Mouse (Mus musculus) intestine, postnatal 0 days (tissue): Measurements from ENCODE around the gene Tns4. TPM values are rescaled to one million over a fixed set of nuclear protein-coding genes. Genes with fewer than 3 reads are reported as not detected.

Experiments used
- ATAC-seq: fragments of 200-750 bp; cut with Nextera tagmentation; 2 replicates; pipeline ENCODE4 v1.8.0; 2017; ENCODE audit warnings: mild to moderate bottlenecking, moderate TSS enrichment, moderate library complexity
- H3K27ac ChIP-seq: fragments of 300-500 bp; sonication (generic); 2 replicates; pipeline ENCODE4 v1.5.1; 2014; ENCODE audit warnings: mild to moderate bottlenecking, low read depth, low read length, moderate library complexity
- H3K27me3 ChIP-seq: fragments of 300-500 bp; sonication (generic); replicated peaks from 2 replicates; pipeline ENCODE4 v1.6.1; 2014; ENCODE audit warnings: low read length, mixed read lengths; ENCODE audit not compliant: control insufficient read depth, insufficient read depth
- H3K36me3 ChIP-seq: fragments of 300-500 bp; sonication (generic); 2 replicates; pipeline ENCODE4 v1.6.1; 2014; ENCODE audit warnings: mild to moderate bottlenecking, moderate library complexity; ENCODE audit not compliant: control insufficient read depth, insufficient read depth
- H3K4me1 ChIP-seq: fragments of 300-500 bp; sonication (generic); replicated peaks from 2 replicates; pipeline ENCODE4 v1.6.1; 2014; ENCODE audit warnings: antibody characterized with exemption, low read length, mixed read lengths; ENCODE audit not compliant: control insufficient read depth, insufficient read depth
- H3K4me2 ChIP-seq: fragments of 300-500 bp; sonication (generic); replicated peaks from 2 replicates; pipeline ENCODE4 v1.6.1; 2014; ENCODE audit warnings: low read depth, mild to moderate bottlenecking, moderate library complexity
- H3K4me3 ChIP-seq: fragments of 300-500 bp; sonication (generic); 2 replicates; pipeline ENCODE4 v1.5.1; 2014; ENCODE audit warnings: low read depth, low read length
- H3K9ac ChIP-seq: fragments of 300-500 bp; sonication (generic); 2 replicates; pipeline ENCODE4 v1.6.1; 2014; ENCODE audit warnings: mild to moderate bottlenecking, low read depth, low read length
- H3K9me3 ChIP-seq: fragments of 300-500 bp; sonication (generic); 2 replicates; pipeline ENCODE4 v1.6.1; 2016; ENCODE audit warnings: mixed run types; ENCODE audit not compliant: control insufficient read depth
- CTCF ChIP-seq: sonication (generic); IDR thresholded peaks from 2 replicates; pipeline ENCODE4 v1.5.1; 2016; ENCODE audit warnings: low read depth, mild to moderate bottlenecking, control low read depth, antibody characterized with exemption, moderate library complexity
- WGBS: fragments of 180-500 bp; shearing (Covaris S2); extraction: QIAGEN DNeasy Blood & Tissue Kit; methylation state at CpG from one replicate; pipeline ENCODE4 v1.1.7; 2014; 5-methylcytosine and 5-hydroxymethylcytosine counted together
- polyA plus RNA-seq: library from polyadenylated mRNA; unstranded; fragments of >200 nt; fragmentation: Nextera tagmentation; extraction: Ambion mirVana; gene quantifications from 2 replicates; pipeline ENCODE4 v1.2.1, GENCODE M21; 2015

Gene Tns4
- polyA plus RNA-seq, 1 experiment from 2014 or later: 0.53 TPM

GRCm38 (mm10) chr11:99065353-99065752 lies 23.8 kb downstream of the Tns4 start:
- Histone ChIP-seq H3K4me2 (no peak overlapping the region), H3K4me1 (peaks cover 3% of the 10 kb centered on the region; the same call in 1 of the 2 replicates), H3K27ac (no peak overlapping the region), H3K9me3 (no peaks in the 10 kb centered on the region), H3K36me3 (no peaks in the 10 kb centered on the region), H3K9ac (no peak overlapping the region), H3K27me3 (no peaks in the 10 kb centered on the region), H3K4me3 (no peak overlapping the region)
- peak; percentile 52 for TF ChIP-seq CTCF
- 64% methylated on average over 3 of the region's 3 CpGs for WGBS
- ATAC-seq: 0 out of 2 replicates have a peak, but pooled peaks have one; percentile 1

GRCm38 (mm10) chr11:99063406-99064131 lies 25.5 kb downstream of the Tns4 start:
- no peak for TF ChIP-seq CTCF
- Histone ChIP-seq H3K27ac (peak overlapping the region; percentile 7; the same call in 1 of the 2 replicates), H3K4me2 (no peak overlapping the region), H3K27me3 (no peaks in the 10 kb centered on the region), H3K9me3 (no peaks in the 10 kb centered on the region), H3K9ac (no peak overlapping the region), H3K4me1 (peaks cover 3% of the 10 kb centered on the region; the same call in 1 of the 2 replicates), H3K36me3 (no peaks in the 10 kb centered on the region), H3K4me3 (no peak overlapping the region)
- peak; percentile 66 for ATAC-seq
- 29% methylated on average over 8 of the region's 8 CpGs for WGBS

GRCm38 (mm10) chr11:99062661-99063060 lies 26.4 kb downstream of the Tns4 start:
- H3K4me2 ChIP-seq: no peak overlapping the region
- peaks cover 3% of the 10 kb centered on the region; the same call in 1 of the 2 replicates for H3K4me1 ChIP-seq
- ATAC-seq: no peak
- H3K27me3 ChIP-seq: no peaks in the 10 kb centered on the region
- TF ChIP-seq CTCF: no peak
- no peak overlapping the region for H3K4me3 ChIP-seq
- no peaks in the 10 kb centered on the region for H3K36me3 ChIP-seq
- 83% methylated on average over 7 of the region's 7 CpGs for WGBS
- H3K9ac ChIP-seq: no peak overlapping the region
- H3K27ac ChIP-seq: no peak overlapping the region
- no peaks in the 10 kb centered on the region for H3K9me3 ChIP-seq

- Histone ChIP-seq H3K27me3 (no peaks in the 10 kb centered on the region), H3K36me3 (no peaks in the 10 kb centered on the region), H3K9ac (no peak overlapping the region), H3K4me3 (no peak overlapping the region), H3K27ac (no peak overlapping the region), H3K4me1 (no peaks in the 10 kb centered on the region; the same call in 1 of the 2 replicates), H3K9me3 (no peaks in the 10 kb centered on the region), H3K4me2 (no peak overlapping the region)
- 76% methylated on average over 3 of the region's 3 CpGs for WGBS
- TF ChIP-seq CTCF: no peak
- no peak for ATAC-seq
These were observed 28.7 kb downstream of the Tns4 start for GRCm38 (mm10) chr11:99060435-99060834.

GRCm38 (mm10) chr11:99055571-99056452 lies 33.3 kb downstream of the Tns4 start:
- Histone ChIP-seq H3K4me3 (no peak overlapping the region), H3K4me2 (no peak overlapping the region), H3K9me3 (no peaks in the 10 kb centered on the region), H3K27ac (0 out of 2 replicates have a peak overlapping the region, but pooled peaks have one; percentile 4), H3K4me1 (no peaks in the 10 kb centered on the region), H3K27me3 (no peaks in the 10 kb centered on the region), H3K9ac (no peak overlapping the region), H3K36me3 (peaks cover 8% of the 10 kb centered on the region; the same call in 1 of the 2 replicates)
- ATAC-seq: peak; percentile 22; the same call in 1 of the 2 replicates
- WGBS: 42% methylated on average over 8 of the region's 8 CpGs
- TF ChIP-seq CTCF: no peak

- no peak for TF ChIP-seq CTCF
- Histone ChIP-seq H3K27ac (no peak overlapping the region), H3K4me1 (no peaks in the 10 kb centered on the region), H3K9ac (no peak overlapping the region), H3K27me3 (no peaks in the 10 kb centered on the region), H3K9me3 (no peaks in the 10 kb centered on the region), H3K4me2 (no peak overlapping the region), H3K4me3 (no peak overlapping the region), H3K36me3 (peaks cover 9% of the 10 kb centered on the region; the same call in 1 of the 2 replicates)
- WGBS: 49% methylated on average over 4 of the region's 4 CpGs
- no peak for ATAC-seq
These were observed 34.0 kb downstream of the Tns4 start for GRCm38 (mm10) chr11:99055143-99055542.
